Mouse (Mus musculus) splenic B cell, adult 2 months (primary cell): ENCODE measurements around the gene Arnt.
A peak's percentile ranks its signal among the peaks of the same experiment; 100 is the strongest.
"Not testable (repeated sequence)": the region's sequence is repeated elsewhere in the genome, so short reads cannot be mapped to it uniquely, and the experiment has no call there.

Experiments
- DNase-seq: peaks from one replicate; pipeline ENCODE4 v3.0.0-alpha.2; 2011; ENCODE audit warnings: low read depth, low spot score
- H3K27me3 ChIP-seq: 2 replicates; pipeline ENCODE4 v1.6.1; 2012; ENCODE audit warnings: mild to moderate bottlenecking, low read length, moderate library complexity, mixed read lengths; ENCODE audit not compliant: control insufficient read depth, poor library complexity, insufficient read depth, severe bottlenecking
- H3K36me3 ChIP-seq: 2 replicates; pipeline ENCODE4 v1.6.1; 2012; ENCODE audit warnings: mild to moderate bottlenecking, low read length, moderate library complexity, mixed read lengths; ENCODE audit not compliant: control insufficient read depth, poor library complexity, insufficient read depth, severe bottlenecking

Gene Arnt

DNA sequence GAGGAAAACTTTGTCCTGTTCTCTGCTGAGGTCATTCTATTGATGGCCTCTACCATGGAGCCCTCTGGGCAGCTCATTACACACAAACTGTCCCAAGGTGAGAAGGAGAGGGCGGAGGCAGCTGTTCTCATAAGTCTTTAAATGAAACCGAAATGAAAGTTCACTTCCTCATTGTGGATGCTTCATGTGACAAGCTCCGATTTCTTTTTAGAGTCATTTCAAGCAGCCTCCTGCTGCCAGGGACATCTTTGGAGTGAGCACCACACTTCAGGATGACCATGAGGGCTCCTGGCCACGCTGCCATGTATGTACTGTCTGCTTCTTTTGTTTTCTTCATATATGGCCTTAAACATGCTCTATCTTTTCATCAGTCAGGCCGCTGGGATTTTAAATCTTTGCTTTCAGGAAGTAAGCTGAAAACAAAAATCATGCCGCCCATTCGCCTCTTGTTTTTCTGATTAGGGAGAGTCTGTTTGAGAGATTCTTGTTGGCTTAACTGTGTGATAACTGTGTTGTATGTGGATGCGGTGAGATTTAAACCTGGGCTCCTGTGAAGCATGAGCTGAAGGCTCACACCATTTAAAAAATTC lies 92.5 kb downstream of the Arnt start, which contains the start of gene Ctss:
Gene Ctss, plus strand, starts transcription at position 165 of the 590 bp plus-strand sequence.
- peak; percentile 81 for DNase-seq
- H3K36me3 ChIP-seq: peaks cover 4% of the 10 kb centered on the region
- no peaks in the 10 kb centered on the region for H3K27me3 ChIP-seq

DNA sequence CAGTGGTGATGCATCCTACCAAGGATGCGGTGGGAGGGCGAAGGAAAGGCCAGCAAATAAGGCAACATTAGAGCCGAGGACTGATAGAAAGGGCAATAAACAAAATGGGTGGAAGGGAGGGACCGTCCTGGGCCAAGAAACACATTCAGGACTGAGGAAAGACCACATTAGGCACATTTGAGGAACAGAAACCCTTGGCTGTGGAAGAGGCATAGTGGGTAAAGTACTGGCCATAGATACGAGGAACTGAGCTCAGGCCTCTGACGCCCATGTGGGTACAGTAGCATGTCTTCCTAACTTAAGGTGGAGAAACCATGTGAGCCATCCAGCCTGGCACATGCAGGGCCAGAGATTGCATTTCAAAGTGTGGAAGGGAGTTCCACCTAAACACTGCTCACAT lies 95.6 kb downstream of the Arnt start:
- Histone ChIP-seq H3K36me3 (peaks cover 6% of the 10 kb centered on the region), H3K27me3 (no peaks in the 10 kb centered on the region)
- peak; percentile 70 for DNase-seq

DNA sequence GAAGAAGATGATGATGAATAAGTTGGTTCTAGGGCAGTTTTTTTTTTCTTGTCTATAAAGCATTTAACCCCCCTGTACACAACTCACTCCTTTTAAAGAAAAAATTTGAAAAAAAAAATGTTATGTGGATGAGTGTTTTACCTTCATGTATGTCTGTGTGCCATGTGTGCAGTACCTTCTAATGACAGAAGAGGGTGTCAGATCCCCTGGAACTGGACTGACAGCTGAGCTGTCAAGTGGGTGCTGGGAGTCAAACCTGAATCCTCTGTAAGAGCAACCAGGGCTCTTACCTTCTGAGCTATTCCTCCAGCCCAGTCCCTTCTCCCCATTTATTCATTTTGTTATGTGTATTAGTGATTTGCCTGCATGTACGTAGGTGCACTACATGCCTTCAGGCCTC lies 96.8 kb downstream of the Arnt start:
- DNase-seq: no peak
- H3K27me3 ChIP-seq: no peaks in the 10 kb centered on the region
- H3K36me3 ChIP-seq: peaks cover 9% of the 10 kb centered on the region

DNA sequence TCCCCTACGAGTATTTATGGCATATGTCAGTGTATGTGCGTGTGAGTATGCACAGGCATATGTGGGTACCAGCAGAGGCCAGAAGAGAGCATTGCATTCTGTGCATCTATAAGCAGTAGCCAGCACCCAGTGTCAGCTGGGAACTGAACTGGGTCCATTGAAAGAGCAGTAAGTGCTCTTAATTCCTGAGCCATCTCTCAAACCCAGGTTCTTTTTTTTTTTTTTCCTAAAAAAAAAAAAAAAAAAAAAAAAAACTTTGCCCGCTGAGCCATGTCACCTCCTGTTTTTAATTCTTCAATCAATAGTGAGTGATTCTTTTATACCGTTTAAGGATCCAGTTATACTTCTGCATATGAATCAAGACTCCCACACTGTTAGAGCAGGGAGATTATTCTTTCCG lies 99.2 kb downstream of the Arnt start:
- Histone ChIP-seq H3K27me3 (no peaks in the 10 kb centered on the region), H3K36me3 (peaks cover 18% of the 10 kb centered on the region)
- no peak for DNase-seq

DNA sequence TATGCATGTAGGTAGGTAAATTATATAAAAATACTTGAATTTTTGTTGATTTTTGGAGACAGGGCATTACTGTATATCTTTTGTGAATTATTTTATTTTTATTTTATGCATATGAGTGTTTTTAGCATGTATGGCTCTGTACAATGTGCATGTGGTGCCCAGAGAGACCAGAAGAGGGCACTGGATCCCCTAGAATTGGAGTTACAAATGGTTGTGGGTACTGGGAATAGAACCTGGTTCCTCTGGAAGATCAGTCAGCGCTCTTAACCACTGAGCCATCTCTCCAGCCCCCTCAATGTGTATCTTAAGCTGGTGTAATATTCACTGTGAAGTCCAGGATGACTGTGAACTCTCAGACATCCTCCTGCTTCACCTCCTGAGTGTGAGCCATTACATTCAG lies 100.7 kb downstream of the Arnt start:
- Histone ChIP-seq H3K36me3 (peaks cover 18% of the 10 kb centered on the region), H3K27me3 (no peaks in the 10 kb centered on the region)
- no peak for DNase-seq

DNA sequence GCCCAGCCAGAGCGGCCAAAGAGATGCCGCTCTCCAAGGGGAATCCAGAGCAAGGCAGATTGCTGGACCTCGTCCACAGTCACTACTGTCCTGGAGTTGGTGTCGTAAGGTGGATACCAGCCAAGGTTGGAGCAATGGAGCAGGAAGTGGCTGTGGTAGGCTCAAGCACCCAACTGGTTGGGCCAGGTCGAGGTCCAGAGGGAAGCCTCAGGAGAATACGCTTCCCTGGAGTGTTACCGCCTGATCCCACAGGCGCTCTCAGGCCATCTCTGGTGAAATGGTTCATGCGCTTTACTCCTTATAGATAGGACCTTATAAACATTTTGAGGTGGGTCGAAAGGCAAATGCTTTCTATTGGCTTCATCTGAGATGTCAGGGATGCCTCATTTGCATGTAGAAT lies 104.7 kb downstream of the Arnt start:
- H3K36me3 ChIP-seq: peaks cover 19% of the 10 kb centered on the region
- no peaks in the 10 kb centered on the region for H3K27me3 ChIP-seq
- DNase-seq: no peak

DNA sequence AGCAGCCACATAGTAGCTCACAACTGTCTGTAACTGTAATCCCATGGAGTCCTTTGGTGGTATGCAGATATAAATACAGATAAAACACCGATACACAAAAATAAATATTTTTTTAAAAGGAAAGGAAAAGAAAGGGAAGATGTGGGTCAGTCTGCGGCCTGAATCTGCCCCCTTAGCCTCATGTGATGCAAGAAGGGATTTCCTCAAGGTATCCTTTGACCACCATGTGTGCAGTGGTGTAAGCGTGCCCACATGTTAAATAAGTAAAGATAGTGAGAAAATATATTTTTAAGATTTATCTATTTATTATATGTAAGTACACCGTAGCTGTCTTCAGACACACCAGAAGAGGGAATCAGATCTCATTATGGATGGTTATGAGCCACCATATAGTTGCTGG lies 105.6 kb downstream of the Arnt start:
- no peak for DNase-seq
- Histone ChIP-seq H3K27me3 (no peaks in the 10 kb centered on the region), H3K36me3 (peaks cover 19% of the 10 kb centered on the region)

DNA sequence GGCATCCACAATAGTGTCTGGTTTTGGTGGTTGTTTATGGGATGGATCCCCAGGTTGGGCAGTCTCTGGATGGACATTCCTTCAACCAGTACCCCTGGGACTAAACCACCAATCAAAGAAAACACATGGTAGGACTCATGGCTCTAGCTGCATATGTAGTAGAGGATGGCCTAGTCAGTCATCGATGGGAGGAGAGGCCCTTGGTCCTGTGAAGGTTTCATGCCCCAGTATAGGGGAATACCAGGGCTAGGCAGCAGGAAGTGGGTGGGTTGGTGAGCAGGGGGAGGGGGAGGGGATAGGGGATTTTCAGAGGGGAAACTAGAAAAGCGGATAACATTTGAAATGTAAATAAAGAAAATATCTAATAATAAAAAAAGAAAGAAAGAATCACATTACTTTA lies 107.0 kb downstream of the Arnt start:
- H3K36me3 ChIP-seq: peaks cover 24% of the 10 kb centered on the region
- H3K27me3 ChIP-seq: not testable (repeated sequence)
- DNase-seq: peak; percentile 64

DNA sequence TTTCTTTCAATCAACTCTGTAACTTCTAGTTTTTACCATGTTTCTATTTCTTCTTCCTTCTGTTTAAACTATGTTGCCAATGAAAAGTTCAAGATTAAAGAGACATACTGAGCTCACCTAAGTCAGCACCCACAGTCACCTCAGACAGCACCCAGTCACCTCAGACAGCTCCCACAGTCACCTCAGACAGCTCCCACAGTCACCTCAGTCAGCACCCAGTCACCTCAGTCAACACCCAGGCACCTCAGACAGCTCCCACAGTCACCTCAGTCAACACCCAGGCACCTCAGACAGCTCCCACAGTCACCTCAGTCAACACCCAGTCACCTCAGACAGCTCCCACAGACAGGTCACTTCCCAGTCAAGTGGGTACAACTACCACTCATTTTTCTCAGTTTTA lies 108.0 kb downstream of the Arnt start:
- H3K36me3 ChIP-seq: peaks cover 29% of the 10 kb centered on the region
- no peak for DNase-seq
- no peaks in the 10 kb centered on the region for H3K27me3 ChIP-seq

DNA sequence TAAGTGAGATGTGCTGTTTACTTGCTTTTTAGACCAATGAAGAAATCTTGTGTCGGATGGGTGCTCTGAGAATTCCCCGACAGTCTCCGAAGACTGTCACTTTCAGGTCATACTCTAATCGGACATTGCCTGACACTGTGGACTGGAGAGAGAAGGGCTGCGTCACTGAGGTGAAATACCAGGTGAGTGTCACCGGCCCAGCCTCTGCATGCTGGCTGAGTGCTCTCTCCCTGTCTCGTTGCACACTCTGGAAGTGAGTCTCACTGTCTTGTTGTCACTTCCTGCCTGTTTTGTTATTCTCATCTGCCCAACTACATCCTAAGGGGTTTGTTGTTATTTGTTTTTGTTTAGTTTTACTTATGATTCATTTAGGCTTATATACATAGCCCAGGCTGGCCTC lies 108.8 kb downstream of the Arnt start:
- no peak for DNase-seq
- H3K27me3 ChIP-seq: no peaks in the 10 kb centered on the region
- peaks cover 23% of the 10 kb centered on the region for H3K36me3 ChIP-seq
